Mouse (Mus musculus): ENCODE measurements at regions not wholly inside any gene's neighbourhood (a gene's known extent, or its start where the extent isn't known, plus 50 kb on each side); places are given as distances from the start of the nearest gene placed in this dataset.

GRCm38 (mm10) chr10:44994385-44995281, 72.4 kb upstream of the Prep start:
- Histone ChIP-seq H3K36me3 (no peaks in the 10 kb centered on the region), H3K4me2 (no peak overlapping the region), H3K4me3 (replicated peaks) (no peak overlapping the region), H3K4me1 (peaks cover 11% of the 10 kb centered on the region), H3K9ac (replicated peaks) (no peak overlapping the region), H3K27ac (replicated peaks) (no peak overlapping the region), H3K27me3 (replicated peaks) (no peaks in the 10 kb centered on the region), H3K9me3 (replicated peaks) (no peaks in the 10 kb centered on the region)
- WGBS, result 50% methylated on average over 17 of the region's 17 CpGs
- no peak for ATAC-seq (ENCODE audit: low FRiP score)

- ATAC-seq (ENCODE audit: low FRiP score), result no peak
- 46% methylated on average over 10 of the region's 10 CpGs for WGBS
- no peaks in the 10 kb centered on the region for H3K9me3 ChIP-seq (replicated peaks)
Observed at GRCm38 (mm10) chr10:44993470-44994260, 73.3 kb upstream of the Prep start.

DNA sequence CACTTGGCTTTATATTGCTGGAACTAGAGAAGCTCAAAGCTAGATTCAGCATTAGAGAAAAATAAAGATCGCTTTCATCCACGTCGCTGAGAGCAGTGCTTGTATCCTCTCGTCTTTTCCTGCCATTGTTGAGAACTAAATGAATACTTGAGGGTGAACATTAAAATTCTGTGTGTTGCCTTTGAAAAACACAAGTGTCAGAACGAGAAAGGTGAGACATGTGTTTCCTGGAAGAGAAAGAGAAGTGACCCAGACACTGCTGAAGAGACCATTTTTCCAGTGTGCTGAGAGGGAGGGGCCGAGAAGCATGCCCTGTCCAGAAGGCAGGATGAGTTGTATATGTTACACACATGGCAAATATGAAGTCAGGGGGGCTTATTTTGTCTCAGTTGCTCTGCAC, 77.5 kb upstream of the Prep start:
- no peak for ATAC-seq (ENCODE audit: low FRiP score)
- Histone ChIP-seq H3K4me1 (peaks cover 3% of the 10 kb centered on the region; the same call in 1 of the 2 replicates), H3K27ac (replicated peaks) (no peak overlapping the region), H3K9ac (replicated peaks) (no peak overlapping the region), H3K4me3 (replicated peaks) (no peak overlapping the region), H3K36me3 (no peaks in the 10 kb centered on the region), H3K27me3 (replicated peaks) (no peaks in the 10 kb centered on the region), H3K9me3 (replicated peaks) (no peaks in the 10 kb centered on the region), H3K4me2 (no peak overlapping the region)
- WGBS, result 76% methylated on average over 6 of the region's 6 CpGs

More at GRCm38 (mm10) chr10:44993470-44994260, 73.3 kb upstream of the Prep start:
- H3K27ac ChIP-seq (replicated peaks), result no peak overlapping the region
- no peak overlapping the region for H3K4me2 ChIP-seq
- H3K9ac ChIP-seq (replicated peaks), result no peak overlapping the region
- peaks cover 11% of the 10 kb centered on the region for H3K4me1 ChIP-seq
- H3K27me3 ChIP-seq (replicated peaks), result no peaks in the 10 kb centered on the region
- no peaks in the 10 kb centered on the region for H3K36me3 ChIP-seq
- no peak overlapping the region for H3K4me3 ChIP-seq (replicated peaks)

DNA sequence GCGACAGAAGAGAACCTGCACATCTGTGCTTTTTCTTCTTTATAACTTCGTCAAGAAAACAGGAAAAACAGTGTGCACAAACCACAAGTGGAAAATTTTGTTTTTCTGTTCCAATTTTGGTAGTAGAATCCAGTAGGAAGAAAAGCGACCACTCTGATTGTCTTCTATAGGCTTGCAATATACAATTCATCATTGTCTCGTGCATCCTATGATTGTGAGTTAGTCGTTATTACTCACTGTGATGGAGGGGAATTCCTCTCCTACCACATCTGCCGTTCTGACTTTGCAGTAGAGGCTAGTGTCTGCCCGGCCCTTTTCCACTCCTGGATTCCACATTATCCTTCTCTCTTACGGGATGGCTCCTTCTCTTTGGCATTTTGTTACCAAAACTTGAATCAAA, 78.2 kb upstream of the Prep start:
- no peak overlapping the region for H3K4me3 ChIP-seq (replicated peaks)
- no peaks in the 10 kb centered on the region for H3K27me3 ChIP-seq (replicated peaks)
- H3K27ac ChIP-seq (replicated peaks), result no peak overlapping the region
- no peak overlapping the region for H3K4me2 ChIP-seq
- no peaks in the 10 kb centered on the region for H3K4me1 ChIP-seq
- ATAC-seq (ENCODE audit: low FRiP score), result no peak
- H3K9me3 ChIP-seq (replicated peaks), result no peaks in the 10 kb centered on the region
- 86% methylated on average over 8 of the region's 8 CpGs for WGBS
- no peaks in the 10 kb centered on the region for H3K36me3 ChIP-seq
- H3K9ac ChIP-seq (replicated peaks), result no peak overlapping the region

DNA sequence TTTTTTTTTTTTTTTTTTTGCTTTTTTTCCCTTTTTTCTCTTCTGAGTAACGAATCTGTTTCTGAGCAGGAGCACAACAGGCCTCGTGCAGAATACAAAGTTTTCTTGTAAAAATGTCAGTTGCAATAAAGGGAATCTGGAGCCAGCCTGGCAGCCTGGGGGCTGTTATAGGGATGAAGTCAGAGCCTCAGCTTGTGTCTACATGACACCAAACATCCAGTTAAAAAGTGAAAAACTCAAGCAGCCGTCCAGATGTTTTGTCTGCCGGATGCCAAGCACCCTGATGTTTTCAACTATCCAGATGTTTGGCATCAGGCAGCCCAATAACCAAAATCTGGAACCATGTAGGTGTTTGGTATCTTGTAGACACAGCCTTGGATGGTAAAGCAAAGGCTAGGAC, 79.4 kb upstream of the Prep start:
- Histone ChIP-seq H3K36me3 (no peaks in the 10 kb centered on the region), H3K27ac (replicated peaks) (no peak overlapping the region), H3K9ac (replicated peaks) (no peak overlapping the region), H3K4me3 (replicated peaks) (no peak overlapping the region), H3K4me1 (no peaks in the 10 kb centered on the region), H3K27me3 (replicated peaks) (no peaks in the 10 kb centered on the region), H3K9me3 (replicated peaks) (no peaks in the 10 kb centered on the region), H3K4me2 (no peak overlapping the region)
- no peak for ATAC-seq (ENCODE audit: low FRiP score)
- WGBS, result 70% methylated on average over 4 of the region's 4 CpGs

GRCm38 (mm10) chr10:44981913-44982312, 85.1 kb upstream of the Prep start:
- Histone ChIP-seq H3K4me3 (replicated peaks) (no peak overlapping the region), H3K9me3 (replicated peaks) (no peaks in the 10 kb centered on the region), H3K4me1 (no peaks in the 10 kb centered on the region), H3K27me3 (replicated peaks) (no peaks in the 10 kb centered on the region), H3K4me2 (no peak overlapping the region), H3K27ac (replicated peaks) (no peak overlapping the region), H3K9ac (replicated peaks) (no peak overlapping the region), H3K36me3 (no peaks in the 10 kb centered on the region)
- no peak for ATAC-seq (ENCODE audit: low FRiP score)
- 72% methylated on average over 2 of the region's 2 CpGs for WGBS

GRCm38 (mm10) chr10:44976815-44977214, 90.2 kb upstream of the Prep start:
- H3K4me2 ChIP-seq, result no peak overlapping the region
- no peaks in the 10 kb centered on the region for H3K9me3 ChIP-seq (replicated peaks)
- no peak overlapping the region for H3K4me3 ChIP-seq (replicated peaks)
- H3K9ac ChIP-seq (replicated peaks), result no peak overlapping the region
- no peaks in the 10 kb centered on the region for H3K27me3 ChIP-seq (replicated peaks)
- H3K4me1 ChIP-seq, result no peaks in the 10 kb centered on the region
- WGBS, result 95% methylated on average over 2 of the region's 2 CpGs
- no peak for ATAC-seq (ENCODE audit: low FRiP score)
- H3K36me3 ChIP-seq, result no peaks in the 10 kb centered on the region
- no peak overlapping the region for H3K27ac ChIP-seq (replicated peaks)

DNA sequence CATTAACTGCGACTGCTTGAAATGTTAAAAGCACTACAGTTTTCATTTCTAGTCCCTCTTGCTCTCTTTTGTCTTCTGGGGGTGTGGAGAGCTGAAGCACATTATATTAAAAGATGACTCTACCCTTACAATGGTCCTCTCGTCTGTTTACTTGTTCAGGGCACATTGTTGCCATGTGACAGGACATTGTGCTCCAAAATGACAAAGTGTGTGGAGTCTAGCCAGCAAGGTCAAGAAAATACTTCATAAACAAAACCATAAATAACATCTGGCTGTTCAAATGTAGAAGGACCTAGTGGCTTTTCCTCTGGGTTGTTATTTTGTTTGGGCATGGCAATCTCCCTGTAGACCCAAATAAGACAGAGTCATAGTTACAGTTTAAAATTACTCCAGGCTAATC, 95.1 kb upstream of the Prep start:
- no peaks in the 10 kb centered on the region for H3K4me1 ChIP-seq

GRCm38 (mm10) chr10:44959968-44960367, 107.0 kb upstream of the Prep start:
- Histone ChIP-seq H3K4me3 (replicated peaks) (no peak overlapping the region), H3K9ac (replicated peaks) (no peak overlapping the region), H3K4me1 (no peaks in the 10 kb centered on the region), H3K4me2 (no peak overlapping the region), H3K36me3 (no peaks in the 10 kb centered on the region), H3K9me3 (replicated peaks) (no peaks in the 10 kb centered on the region), H3K27ac (replicated peaks) (no peak overlapping the region), H3K27me3 (replicated peaks) (no peaks in the 10 kb centered on the region)
- WGBS, result 96% methylated on average over 3 of the region's 3 CpGs
- ATAC-seq (ENCODE audit: low FRiP score), result no peak

More for the DNA sequence above, 95.1 kb upstream of the Prep start:
- Histone ChIP-seq H3K9me3 (replicated peaks) (no peaks in the 10 kb centered on the region), H3K36me3 (no peaks in the 10 kb centered on the region), H3K27ac (replicated peaks) (no peak overlapping the region), H3K4me3 (replicated peaks) (no peak overlapping the region), H3K9ac (replicated peaks) (no peak overlapping the region), H3K27me3 (replicated peaks) (no peaks in the 10 kb centered on the region), H3K4me2 (no peak overlapping the region)
- WGBS, result 73% methylated on average over 2 of the region's 2 CpGs
- no peak for ATAC-seq (ENCODE audit: low FRiP score)

- Histone ChIP-seq H3K27me3 (replicated peaks) (no peaks in the 10 kb centered on the region), H3K4me2 (no peak overlapping the region), H3K9me3 (replicated peaks) (no peaks in the 10 kb centered on the region), H3K4me3 (replicated peaks) (no peak overlapping the region), H3K9ac (replicated peaks) (no peak overlapping the region), H3K27ac (replicated peaks) (no peak overlapping the region), H3K4me1 (no peaks in the 10 kb centered on the region), H3K36me3 (no peaks in the 10 kb centered on the region)
- WGBS, result 69% methylated on average over 1 of the region's 1 CpGs
- ATAC-seq (ENCODE audit: low FRiP score), result no peak
Observed at GRCm38 (mm10) chr10:44945205-44945725, 121.7 kb upstream of the Prep start.

DNA sequence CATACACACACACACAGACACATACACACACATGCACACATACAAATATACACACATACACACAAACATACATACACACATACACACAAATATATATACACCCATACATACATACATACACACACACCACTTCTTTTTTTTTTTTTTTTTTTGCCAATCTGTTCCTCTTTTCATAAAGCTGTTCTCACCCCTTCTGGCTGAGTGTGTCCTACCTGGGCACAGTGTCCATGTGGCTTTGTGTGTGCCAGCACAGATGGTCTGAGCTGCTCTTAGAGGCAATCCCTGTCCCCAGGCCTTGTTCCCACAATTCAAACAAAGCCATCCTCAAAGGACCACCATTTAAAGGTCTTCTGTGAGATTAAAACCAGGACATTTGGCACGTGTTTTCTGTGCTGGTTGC, 127.6 kb upstream of the Prep start:
- WGBS, result 51% methylated on average over 1 of the region's 1 CpGs
- no peak overlapping the region for H3K4me3 ChIP-seq (replicated peaks)
- ATAC-seq (ENCODE audit: low FRiP score), result no peak
- H3K4me2 ChIP-seq, result no peak overlapping the region
- no peaks in the 10 kb centered on the region for H3K36me3 ChIP-seq
- H3K27ac ChIP-seq (replicated peaks), result no peak overlapping the region
- H3K4me1 ChIP-seq, result no peaks in the 10 kb centered on the region
- H3K9me3 ChIP-seq (replicated peaks), result no peaks in the 10 kb centered on the region
- H3K9ac ChIP-seq (replicated peaks), result no peak overlapping the region
- H3K27me3 ChIP-seq (replicated peaks), result no peaks in the 10 kb centered on the region

Measured in neural tube, embryonic 15.5 days (tissue).